Mouse (Mus musculus) inflammation-experienced regulatory T-cells, adult 16 weeks (primary cell): Measurements from ENCODE around the gene Gm14325. TPM values are rescaled to one million over a fixed set of nuclear protein-coding genes. Genes with fewer than 3 reads are reported as not detected.

ENCODE experiments used
- polyA plus RNA-seq: library from polyadenylated mRNA; unstranded; fragments of 100-300 nt; shearing (Covaris generic); gene quantifications from one replicate; pipeline ENCODE4 v1.2.1, GENCODE M21; 2017

Gene Gm14325
- polyA plus RNA-seq, result 17.6 TPM

GRCm38 (mm10) chr2:177839901-177840663, at the start of gene Gm14325:
Gene Gm14325, minus strand, starts transcription at chr2:177840336.

Other genes with a start within 250 kb of the Gm14325 start
- 0.55 TPM for gene Gm14322, start 81.0 kb downstream of the Gm14325 start, polyA plus RNA-seq
- gene Gm14327, start 56.8 kb upstream of the Gm14325 start, polyA plus RNA-seq, result 1.2 TPM
- not detected for gene Zfp972, start 85.3 kb upstream of the Gm14325 start, polyA plus RNA-seq
- gene Gm14326, start 117.0 kb upstream of the Gm14325 start, polyA plus RNA-seq, result 11.3 TPM
- 15.7 TPM for gene Zfp971, start 182.9 kb upstream of the Gm14325 start, polyA plus RNA-seq
- gene Zfp931, start 238.1 kb upstream of the Gm14325 start, polyA plus RNA-seq, result 10.8 TPM